Mouse (Mus musculus) megakaryocyte, embryonic 14.5 days (primary cell): ENCODE measurements around the gene Cant1.

ENCODE experiments used
- FLI1 ChIP-seq: IDR thresholded peaks from 2 replicates; pipeline ENCODE4 v1.6.1; 2012; ENCODE audit warnings: low read length, inconsistent platforms, mixed read lengths
- GATA1 ChIP-seq: IDR thresholded peaks from 3 replicates; pipeline ENCODE4 v1.6.1; 2012; ENCODE audit warnings: mixed read lengths, low read length, inconsistent platforms, borderline replicate concordance

DNA sequence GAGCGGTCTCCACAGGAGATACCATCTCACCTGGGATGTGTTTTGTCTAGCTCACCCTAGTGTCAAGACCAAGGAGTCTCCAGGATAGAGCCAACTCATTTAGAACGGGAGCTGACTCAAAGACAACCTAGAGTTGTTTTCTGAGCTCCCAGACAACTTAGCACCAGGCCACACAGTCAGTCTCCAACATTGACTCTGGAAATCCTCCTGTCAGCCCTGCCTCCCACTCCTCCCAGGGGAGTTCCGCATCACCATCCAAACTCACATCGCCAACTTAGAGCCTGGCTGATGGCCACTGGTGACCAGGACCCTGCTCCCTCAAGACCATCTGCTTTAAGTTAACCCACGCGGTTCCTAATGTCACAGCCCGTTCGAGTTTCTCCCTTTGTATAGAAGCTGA lies 43.4 kb downstream of the Cant1 start:
- TF ChIP-seq GATA1 = no peak
- TF ChIP-seq FLI1 = no peak
